7 mouse cellular contexts compared by ENCODE assay signal in the genomic region with DNA sequence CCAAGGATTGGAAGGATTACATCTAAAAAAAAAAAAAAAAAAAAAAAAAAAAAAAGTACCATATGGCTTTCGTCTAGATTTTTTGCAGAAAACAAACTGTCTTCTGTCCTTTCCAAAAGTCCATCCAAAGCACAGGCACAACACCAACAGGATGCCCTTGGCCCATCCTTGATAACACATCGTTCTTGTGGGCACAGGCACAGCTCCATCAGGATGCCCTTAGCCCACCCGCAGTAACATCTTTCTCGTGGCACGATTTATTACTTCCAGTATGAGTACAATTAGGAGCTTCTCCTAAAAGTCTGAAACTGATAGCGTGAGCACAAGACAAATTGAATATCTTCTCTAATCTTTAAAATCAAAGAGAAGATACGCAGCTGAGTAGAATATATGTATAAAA.
"Had no signal": no experiment of that assay in that cellular context is flagged by ENCODE, and none has a peak within 500 bp of the region (broad histone marks: within the 10 kb centered on the region; RNA-seq: fewer than 3 reads in every experiment).

No protein-coding gene starts in this region.

- DNase-seq: liver, postnatal 0 days; lung, adult 2 months; lung, postnatal 14 days; right cerebral cortex, postnatal 14 days; thymus, adult 2 months; thymus, postnatal 25 days; thymus, postnatal 4 days had no signal
